Mouse (Mus musculus) MN1 (cell line): ENCODE data around the gene Meltf.
"Not testable (repeated sequence)": the region's sequence is repeated elsewhere in the genome, so short reads cannot be mapped to it uniquely, and the experiment has no call there.

Source experiments
- DNase-seq: peaks from one replicate; pipeline ENCODE4 v3.0.0-alpha.2; 2016; ENCODE audit warnings: low spot score

Gene Meltf

GRCm38 (mm10) chr16:31933751-31934549 is 55.3 kb downstream of the Meltf start, which contains the start of gene Pigz:
Gene Pigz (plus strand): TSS chr16:31933851.
- peak; percentile 66 for DNase-seq

GRCm38 (mm10) chr16:31934550-31935010 is 56.0 kb downstream of the Meltf start:
- no peak for DNase-seq

GRCm38 (mm10) chr16:31935091-31935979 is 56.7 kb downstream of the Meltf start:
- DNase-seq: no peak

- no peak for DNase-seq
These were observed 58.0 kb downstream of the Meltf start for GRCm38 (mm10) chr16:31936568-31936967.

- no peak for DNase-seq
These were observed 60.2 kb downstream of the Meltf start for GRCm38 (mm10) chr16:31938856-31939255.

- DNase-seq: no peak
These were observed 62.0 kb downstream of the Meltf start for GRCm38 (mm10) chr16:31940586-31940985.

GRCm38 (mm10) chr16:31943980-31944379 is 65.4 kb downstream of the Meltf start:
- DNase-seq: peak; percentile 66

GRCm38 (mm10) chr16:31944698-31945255 is 66.2 kb downstream of the Meltf start:
- no peak for DNase-seq

- DNase-seq: no peak
These were observed 66.8 kb downstream of the Meltf start for GRCm38 (mm10) chr16:31945372-31945771.

GRCm38 (mm10) chr16:31945986-31946385 is 67.4 kb downstream of the Meltf start:
- not testable (repeated sequence) for DNase-seq

GRCm38 (mm10) chr16:31947333-31947732 is 68.7 kb downstream of the Meltf start:
- peak; percentile 13 for DNase-seq

GRCm38 (mm10) chr16:31947901-31948316 is 69.3 kb downstream of the Meltf start:
- no peak for DNase-seq

- DNase-seq: peak; percentile 95
These were observed 69.8 kb downstream of the Meltf start, which contains the start of the genes 0610012G03Rik and Ncbp2 for GRCm38 (mm10) chr16:31948345-31948774. Gene 0610012G03Rik (minus strand): TSS chr16:31948494. Gene Ncbp2 (plus strand): TSS chr16:31948513.
